Mouse (Mus musculus): ENCODE measurements at regions not wholly inside any gene's neighbourhood (a gene's known extent, or its start where the extent isn't known, plus 50 kb on each side); places are given as distances from the start of the nearest gene placed in this dataset.
A peak's percentile ranks its signal among the peaks of the same experiment; 100 is the strongest.

- no peaks in the 10 kb centered on the region for H3K27me3 ChIP-seq (replicated peaks; ENCODE audit: insufficient read depth, low read length)
- no peak overlapping the region for H3K4me2 ChIP-seq (replicated peaks; ENCODE audit: low read depth, low read length)
- WGBS: 39% methylated on average over 3 of the region's 3 CpGs
Measured at GRCm38 (mm10) chr14:13197330-13197892, 87.2 kb upstream of the Synpr start.

DNA sequence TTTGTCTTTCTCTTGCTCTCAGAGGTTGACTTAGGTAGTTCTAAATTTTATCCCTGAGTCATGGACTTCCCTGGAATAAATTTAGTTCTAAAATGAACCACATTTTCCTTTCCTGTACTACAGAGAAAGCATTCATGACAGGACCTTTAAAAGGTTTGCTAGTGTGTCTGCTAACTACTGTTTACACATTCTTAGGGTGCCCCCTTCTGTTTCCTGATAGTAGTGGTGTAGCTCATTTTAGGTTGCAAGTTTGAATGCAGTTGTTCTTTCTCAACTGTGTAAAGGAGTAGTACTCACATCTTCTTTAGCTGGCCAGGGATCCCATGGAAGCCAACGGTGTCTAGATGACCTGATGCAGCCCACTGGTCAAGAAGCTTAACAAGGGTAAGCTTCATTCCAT lies 86.1 kb upstream of the Synpr start:
- no peak overlapping the region for H3K4me3 ChIP-seq (ENCODE audit: low read depth, low read length)
- no peak overlapping the region for H3K9ac ChIP-seq (replicated peaks; ENCODE audit: low read depth)
- TF ChIP-seq CTCF (IDR thresholded peaks at IDR 0.05) (peak; percentile 29), EP300 (IDR thresholded peaks at IDR 0.05) (no peak)
- H3K4me1 ChIP-seq (ENCODE audit: insufficient read depth, low read depth, low read length): no peaks in the 10 kb centered on the region
- no peaks in the 10 kb centered on the region for H3K27me3 ChIP-seq (replicated peaks; ENCODE audit: insufficient read depth, low read length)
- no peaks in the 10 kb centered on the region for H3K36me3 ChIP-seq (ENCODE audit: insufficient read depth, low read length)
- ATAC-seq (no peak), DNase-seq (ENCODE audit: low spot score) (no peak)
- H3K9me3 ChIP-seq (ENCODE audit: low read length): no peaks in the 10 kb centered on the region
- H3K27ac ChIP-seq (ENCODE audit: low read length): no peak overlapping the region
- H3K4me2 ChIP-seq (replicated peaks; ENCODE audit: low read depth, low read length): no peak overlapping the region
- WGBS: 11% methylated on average over 1 of the region's 1 CpGs

More at GRCm38 (mm10) chr14:13197330-13197892, 87.2 kb upstream of the Synpr start:
- Histone ChIP-seq H3K4me1 (ENCODE audit: insufficient read depth, low read depth, low read length) (no peaks in the 10 kb centered on the region), H3K9ac (replicated peaks; ENCODE audit: low read depth) (no peak overlapping the region), H3K27ac (ENCODE audit: low read length) (no peak overlapping the region), H3K4me3 (ENCODE audit: low read depth, low read length) (no peak overlapping the region), H3K9me3 (ENCODE audit: low read length) (no peaks in the 10 kb centered on the region), H3K36me3 (ENCODE audit: insufficient read depth, low read length) (no peaks in the 10 kb centered on the region)
- ATAC-seq (no peak), DNase-seq (ENCODE audit: low spot score) (no peak)
- TF ChIP-seq EP300 (IDR thresholded peaks at IDR 0.05) (no peak), CTCF (IDR thresholded peaks at IDR 0.05) (no peak)

DNA sequence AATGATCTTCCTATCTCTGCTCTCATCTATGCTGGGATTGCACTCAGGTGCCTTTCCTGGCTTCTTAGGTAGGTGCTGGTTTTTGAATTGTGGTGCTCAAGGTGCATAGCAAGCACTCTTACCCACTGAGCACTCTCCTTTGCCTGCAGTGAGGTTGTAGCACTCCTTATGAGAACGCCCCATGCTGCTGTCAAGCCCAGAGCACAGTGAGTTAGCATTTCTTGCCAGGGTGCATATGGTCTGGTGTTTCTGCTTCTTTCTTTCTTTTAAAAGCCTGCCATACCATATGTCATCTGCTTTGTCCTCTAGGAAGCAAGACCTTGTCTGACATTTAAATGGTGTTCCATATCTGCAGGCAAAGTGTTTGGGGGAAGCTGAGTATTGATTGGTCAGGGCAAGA lies 71.9 kb upstream of the Synpr start:
- Histone ChIP-seq H3K27me3 (replicated peaks; ENCODE audit: insufficient read depth, low read length) (no peaks in the 10 kb centered on the region), H3K9me3 (ENCODE audit: low read length) (no peaks in the 10 kb centered on the region), H3K4me1 (ENCODE audit: insufficient read depth, low read depth, low read length) (no peaks in the 10 kb centered on the region), H3K4me2 (replicated peaks; ENCODE audit: low read depth, low read length) (no peak overlapping the region), H3K9ac (replicated peaks; ENCODE audit: low read depth) (no peak overlapping the region), H3K36me3 (ENCODE audit: insufficient read depth, low read length) (no peaks in the 10 kb centered on the region), H3K27ac (ENCODE audit: low read length) (no peak overlapping the region), H3K4me3 (ENCODE audit: low read depth, low read length) (no peak overlapping the region)
- 55% methylated on average over 1 of the region's 1 CpGs for WGBS
- DNase-seq (ENCODE audit: low spot score) (no peak), ATAC-seq (no peak)
- TF ChIP-seq CTCF (IDR thresholded peaks at IDR 0.05): no peak
- TF ChIP-seq EP300 (IDR thresholded peaks at IDR 0.05): no peak

Measured in lung, postnatal 0 days (tissue).